Mouse (Mus musculus): ENCODE results near the gene Irs2. TPM values are rescaled to one million over a fixed set of nuclear protein-coding genes. Genes with fewer than 3 reads are reported as not detected.

Irs2 gene
- polyA plus RNA-seq, 1 experiment from 2014 or later = 8.3 TPM

- 94% methylated on average over 3 of the region's 3 CpGs for WGBS
- H3K4me2 ChIP-seq (ENCODE audit: low read depth, severe bottlenecking) = no peak overlapping the region
- no peak for DNase-seq (ENCODE audit: low spot score)
Measured at GRCm38 (mm10) chr8:11015622-11016021, 7.4 kb upstream of the Irs2 start.

GRCm38 (mm10) chr8:11013258-11013657 is 5.0 kb upstream of the Irs2 start:
- DNase-seq (ENCODE audit: low spot score) (peak; percentile 79), ATAC-seq (ENCODE audit: insufficient number of reproducible peaks, low FRiP score, low TSS enrichment, low read depth) (no peak)
- Histone ChIP-seq H3K9ac (ENCODE audit: low read length) (no peak overlapping the region; the same call in 1 of the 2 replicates), H3K9me3 (ENCODE audit: control insufficient read depth, low read length) (no peaks in the 10 kb centered on the region), H3K4me1 (ENCODE audit: control insufficient read depth, insufficient read depth, low read length) (peaks cover 5% of the 10 kb centered on the region; the same call in 1 of the 2 replicates), H3K4me3 (ENCODE audit: low read depth, low read length) (no peak overlapping the region), H3K36me3 (ENCODE audit: control insufficient read depth, insufficient read depth, low read length) (no peaks in the 10 kb centered on the region), H3K4me2 (ENCODE audit: low read depth, severe bottlenecking) (no peak overlapping the region), H3K27me3 (ENCODE audit: control insufficient read depth, insufficient read depth, low read length) (no peaks in the 10 kb centered on the region), H3K27ac (replicated peaks; ENCODE audit: low read depth, low read length) (no peak overlapping the region)
- WGBS = 0% methylated on average over 6 of the region's 6 CpGs

More at GRCm38 (mm10) chr8:11015622-11016021, 7.4 kb upstream of the Irs2 start:
- no peak overlapping the region for H3K4me3 ChIP-seq (ENCODE audit: low read depth, low read length)
- H3K9ac ChIP-seq (ENCODE audit: low read length) = no peak overlapping the region
- no peak for ATAC-seq (ENCODE audit: insufficient number of reproducible peaks, low FRiP score, low TSS enrichment, low read depth)
- H3K27me3 ChIP-seq (ENCODE audit: control insufficient read depth, insufficient read depth, low read length) = no peaks in the 10 kb centered on the region
- no peak overlapping the region for H3K27ac ChIP-seq (replicated peaks; ENCODE audit: low read depth, low read length)
- no peaks in the 10 kb centered on the region for H3K9me3 ChIP-seq (ENCODE audit: control insufficient read depth, low read length)
- H3K36me3 ChIP-seq (ENCODE audit: control insufficient read depth, insufficient read depth, low read length) = no peaks in the 10 kb centered on the region
- peaks cover 5% of the 10 kb centered on the region; the same call in 1 of the 2 replicates for H3K4me1 ChIP-seq (ENCODE audit: control insufficient read depth, insufficient read depth, low read length)

DNA sequence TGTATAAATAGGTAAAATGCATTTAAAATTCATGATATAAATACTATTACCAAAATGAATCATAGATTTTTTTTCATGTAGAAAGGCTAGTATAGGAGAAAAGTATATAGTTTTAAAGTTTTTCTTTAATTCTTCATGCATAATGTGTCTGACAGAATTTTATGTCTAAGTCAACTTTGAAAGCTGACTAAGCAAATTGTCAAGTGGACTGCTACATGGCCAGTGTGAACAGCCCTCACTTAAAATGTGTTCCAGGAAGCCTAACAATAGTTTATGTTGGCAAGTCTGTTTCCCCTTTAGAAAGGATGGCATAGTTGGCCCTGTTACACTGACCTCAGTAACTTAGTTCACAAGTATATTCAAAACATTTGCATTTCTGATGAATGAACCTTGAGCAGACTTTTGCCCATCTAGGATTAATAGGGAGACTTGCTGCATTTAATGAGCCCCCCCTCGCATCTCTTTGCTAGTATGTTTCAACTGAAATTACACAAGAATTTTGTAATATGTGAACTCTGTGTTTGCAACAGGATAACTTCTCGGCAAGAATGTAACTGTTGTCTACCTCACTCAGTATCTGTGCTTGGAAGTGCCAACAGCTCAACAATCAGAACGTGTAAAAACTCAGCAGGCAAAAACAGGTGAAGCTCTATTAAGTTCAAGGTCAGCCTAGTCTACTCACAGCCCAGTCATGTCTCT is 3.7 kb upstream of the Irs2 start:
- ATAC-seq (ENCODE audit: insufficient number of reproducible peaks, low FRiP score, low TSS enrichment, low read depth) (no peak), DNase-seq (ENCODE audit: low spot score) (no peak)
- Histone ChIP-seq H3K9ac (ENCODE audit: low read length) (no peak overlapping the region), H3K36me3 (ENCODE audit: control insufficient read depth, insufficient read depth, low read length) (no peaks in the 10 kb centered on the region), H3K27me3 (ENCODE audit: control insufficient read depth, insufficient read depth, low read length) (no peaks in the 10 kb centered on the region), H3K4me1 (ENCODE audit: control insufficient read depth, insufficient read depth, low read length) (peaks cover 5% of the 10 kb centered on the region; the same call in 1 of the 2 replicates), H3K4me3 (ENCODE audit: low read depth, low read length) (no peak overlapping the region), H3K9me3 (ENCODE audit: control insufficient read depth, low read length) (no peaks in the 10 kb centered on the region), H3K27ac (replicated peaks; ENCODE audit: low read depth, low read length) (no peak overlapping the region), H3K4me2 (ENCODE audit: low read depth, severe bottlenecking) (no peak overlapping the region)
- 67% methylated on average over 3 of the region's 3 CpGs for WGBS

GRCm38 (mm10) chr8:11010913-11011605 is 2.8 kb upstream of the Irs2 start:
- DNase-seq (ENCODE audit: low spot score) (no peak), ATAC-seq (ENCODE audit: insufficient number of reproducible peaks, low FRiP score, low TSS enrichment, low read depth) (no peak)
- WGBS = 10% methylated on average over 11 of the region's 11 CpGs
- Histone ChIP-seq H3K9ac (ENCODE audit: low read length) (no peak overlapping the region), H3K4me2 (ENCODE audit: low read depth, severe bottlenecking) (0 out of 2 replicates have a peak overlapping the region, but pooled peaks have one; percentile 7), H3K27ac (replicated peaks; ENCODE audit: low read depth, low read length) (no peak overlapping the region), H3K9me3 (ENCODE audit: control insufficient read depth, low read length) (no peaks in the 10 kb centered on the region), H3K4me3 (ENCODE audit: low read depth, low read length) (no peak overlapping the region), H3K27me3 (ENCODE audit: control insufficient read depth, insufficient read depth, low read length) (no peaks in the 10 kb centered on the region), H3K4me1 (ENCODE audit: control insufficient read depth, insufficient read depth, low read length) (peaks cover 10% of the 10 kb centered on the region), H3K36me3 (ENCODE audit: control insufficient read depth, insufficient read depth, low read length) (no peaks in the 10 kb centered on the region)

GRCm38 (mm10) chr8:11010398-11010797 is 2.1 kb upstream of the Irs2 start:
- Histone ChIP-seq H3K27me3 (ENCODE audit: control insufficient read depth, insufficient read depth, low read length) (no peaks in the 10 kb centered on the region), H3K36me3 (ENCODE audit: control insufficient read depth, insufficient read depth, low read length) (peaks cover 2% of the 10 kb centered on the region; the same call in 1 of the 2 replicates), H3K4me2 (ENCODE audit: low read depth, severe bottlenecking) (no peak overlapping the region), H3K4me1 (ENCODE audit: control insufficient read depth, insufficient read depth, low read length) (peaks cover 16% of the 10 kb centered on the region), H3K9ac (ENCODE audit: low read length) (no peak overlapping the region), H3K27ac (replicated peaks; ENCODE audit: low read depth, low read length) (no peak overlapping the region), H3K4me3 (ENCODE audit: low read depth, low read length) (no peak overlapping the region), H3K9me3 (ENCODE audit: control insufficient read depth, low read length) (no peaks in the 10 kb centered on the region)
- ATAC-seq (ENCODE audit: insufficient number of reproducible peaks, low FRiP score, low TSS enrichment, low read depth) (no peak), DNase-seq (ENCODE audit: low spot score) (no peak)
- 44% methylated on average over 11 of the region's 11 CpGs for WGBS

DNA sequence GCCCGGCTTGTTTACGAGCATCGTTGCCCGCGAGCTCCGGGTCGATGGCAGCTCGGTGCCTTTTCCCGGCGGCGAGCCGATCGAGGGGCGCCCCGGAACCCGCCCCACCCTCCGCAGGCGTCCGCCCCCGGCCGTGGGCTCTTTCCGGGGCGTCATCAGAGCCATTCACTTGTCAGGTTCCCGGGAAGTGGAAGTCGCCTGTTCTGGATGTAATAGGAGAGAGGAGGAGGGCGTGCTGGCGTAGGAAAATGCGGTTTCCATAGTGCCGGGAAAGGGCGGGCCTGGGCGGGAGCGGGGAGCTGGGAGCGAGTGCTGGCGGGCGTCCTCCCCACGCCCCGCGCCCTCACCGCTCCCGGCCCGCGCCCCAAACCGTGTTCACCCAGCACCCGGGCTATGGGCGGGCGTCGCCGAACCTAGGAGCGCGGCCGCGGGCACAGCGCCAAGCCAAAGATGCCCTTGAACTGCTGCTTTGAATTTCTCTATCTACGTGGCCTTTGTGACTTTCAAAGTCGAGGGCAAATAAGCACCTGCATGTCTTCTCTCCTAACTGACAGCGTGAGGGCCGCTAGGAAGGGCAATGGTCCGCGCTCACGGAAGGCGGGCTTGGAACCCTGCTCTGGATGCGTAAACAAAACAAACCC is 1.3 kb upstream of the Irs2 start:
- DNase-seq (ENCODE audit: low spot score) (peak; percentile 76), ATAC-seq (ENCODE audit: insufficient number of reproducible peaks, low FRiP score, low TSS enrichment, low read depth) (peak; percentile 41)
- Histone ChIP-seq H3K9ac (ENCODE audit: low read length) (peak overlapping the region; percentile 87), H3K4me1 (ENCODE audit: control insufficient read depth, insufficient read depth, low read length) (peaks cover 25% of the 10 kb centered on the region), H3K4me2 (ENCODE audit: low read depth, severe bottlenecking) (peak overlapping the region; percentile 85), H3K36me3 (ENCODE audit: control insufficient read depth, insufficient read depth, low read length) (peaks cover 4% of the 10 kb centered on the region; the same call in 1 of the 2 replicates), H3K9me3 (ENCODE audit: control insufficient read depth, low read length) (no peaks in the 10 kb centered on the region), H3K27me3 (ENCODE audit: control insufficient read depth, insufficient read depth, low read length) (no peaks in the 10 kb centered on the region), H3K4me3 (ENCODE audit: low read depth, low read length) (peak overlapping the region; percentile 70), H3K27ac (replicated peaks; ENCODE audit: low read depth, low read length) (peak overlapping the region; percentile 87)
- WGBS = under 1% methylated on average over 59 of the region's 62 CpGs

- Histone ChIP-seq H3K27me3 (ENCODE audit: control insufficient read depth, insufficient read depth, low read length) (no peaks in the 10 kb centered on the region), H3K27ac (replicated peaks; ENCODE audit: low read depth, low read length) (peak overlapping the region; percentile 88), H3K9me3 (ENCODE audit: control insufficient read depth, low read length) (no peaks in the 10 kb centered on the region), H3K4me3 (ENCODE audit: low read depth, low read length) (peak overlapping the region; percentile 70), H3K36me3 (ENCODE audit: control insufficient read depth, insufficient read depth, low read length) (peaks cover 4% of the 10 kb centered on the region; the same call in 1 of the 2 replicates), H3K4me2 (ENCODE audit: low read depth, severe bottlenecking) (peak overlapping the region; percentile 85), H3K4me1 (ENCODE audit: control insufficient read depth, insufficient read depth, low read length) (peaks cover 30% of the 10 kb centered on the region), H3K9ac (ENCODE audit: low read length) (peak overlapping the region; percentile 87)
- DNase-seq (ENCODE audit: low spot score) = peak; percentile 96
- ATAC-seq (ENCODE audit: insufficient number of reproducible peaks, low FRiP score, low TSS enrichment, low read depth) = peak; percentile 83
- WGBS = under 1% methylated on average over 38 of the region's 73 CpGs
Measured at GRCm38 (mm10) chr8:11008842-11009420, 673 bp upstream of the Irs2 start.
